Mouse (Mus musculus) right cerebral cortex, postnatal 14 days (tissue): ENCODE results near the gene Cope.

ENCODE experiments used
- DNase-seq: peaks from one replicate; pipeline ENCODE4 v3.0.0; 2022

The Cope gene

DNA sequence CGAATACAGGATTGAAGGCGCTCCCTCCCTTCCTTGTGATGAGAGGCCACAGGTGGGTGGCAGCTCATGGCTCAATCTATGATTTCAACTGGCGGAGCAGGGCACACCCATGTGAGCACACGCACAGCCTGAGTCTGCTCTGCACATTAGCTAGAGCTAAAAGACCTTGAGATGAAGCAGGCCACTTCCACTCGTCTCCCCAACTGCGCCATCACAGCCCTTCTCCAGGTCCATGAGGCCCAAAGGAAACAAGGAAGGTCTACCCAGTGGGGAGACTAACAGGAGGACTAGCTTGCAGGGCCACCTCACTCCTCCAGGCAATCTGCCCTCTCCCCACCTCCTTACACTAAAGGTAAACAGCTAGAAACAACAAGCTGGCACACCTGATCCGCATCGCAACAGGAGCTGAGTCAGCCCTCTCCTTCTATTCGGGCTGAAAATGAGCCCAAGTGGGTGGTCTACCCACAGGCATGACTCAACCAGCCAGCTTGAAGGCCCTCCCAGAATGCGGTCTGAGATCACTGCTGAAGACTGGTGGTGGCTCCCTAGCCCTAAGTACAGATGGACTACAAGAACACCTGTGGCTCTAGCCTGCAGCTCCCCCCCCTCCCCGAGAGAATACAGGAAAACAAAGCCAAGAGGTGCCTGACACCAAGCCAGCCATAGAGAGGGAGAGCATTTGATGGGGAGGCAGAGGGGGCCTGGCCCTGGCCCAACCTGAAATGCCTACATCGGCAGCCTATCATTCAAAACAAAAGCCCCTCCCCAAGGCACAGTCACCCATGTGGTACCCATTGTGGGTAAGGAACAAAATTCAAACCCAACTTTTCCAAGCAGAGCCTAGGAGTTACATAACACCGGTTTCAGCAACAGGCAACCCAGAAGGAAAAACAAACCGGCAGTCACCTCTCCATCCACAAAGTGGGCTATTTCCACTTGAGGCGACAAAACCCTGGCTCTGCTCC, 49.0 kb downstream of the Cope start:
- DNase-seq, result no peak

DNA sequence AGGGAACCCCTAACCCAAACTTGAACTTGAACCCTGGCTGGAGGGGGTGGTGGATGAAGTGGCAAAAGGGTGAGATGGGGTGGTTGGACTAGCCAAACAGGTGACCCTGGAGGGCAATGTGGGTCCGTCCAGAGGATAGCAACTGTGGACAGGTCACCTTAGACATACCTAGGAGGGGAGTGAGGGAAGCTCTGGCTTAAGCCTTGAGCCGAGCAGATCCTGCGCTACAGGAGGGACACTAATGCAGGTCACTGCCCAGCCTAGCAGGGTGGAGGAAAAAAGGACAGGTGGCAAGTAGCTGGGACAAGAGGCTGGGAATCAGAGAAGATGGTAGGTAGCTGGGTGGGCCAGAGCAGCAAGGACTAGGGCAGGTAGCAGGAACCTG, 49.7 kb downstream of the Cope start:
- no peak for DNase-seq

DNA sequence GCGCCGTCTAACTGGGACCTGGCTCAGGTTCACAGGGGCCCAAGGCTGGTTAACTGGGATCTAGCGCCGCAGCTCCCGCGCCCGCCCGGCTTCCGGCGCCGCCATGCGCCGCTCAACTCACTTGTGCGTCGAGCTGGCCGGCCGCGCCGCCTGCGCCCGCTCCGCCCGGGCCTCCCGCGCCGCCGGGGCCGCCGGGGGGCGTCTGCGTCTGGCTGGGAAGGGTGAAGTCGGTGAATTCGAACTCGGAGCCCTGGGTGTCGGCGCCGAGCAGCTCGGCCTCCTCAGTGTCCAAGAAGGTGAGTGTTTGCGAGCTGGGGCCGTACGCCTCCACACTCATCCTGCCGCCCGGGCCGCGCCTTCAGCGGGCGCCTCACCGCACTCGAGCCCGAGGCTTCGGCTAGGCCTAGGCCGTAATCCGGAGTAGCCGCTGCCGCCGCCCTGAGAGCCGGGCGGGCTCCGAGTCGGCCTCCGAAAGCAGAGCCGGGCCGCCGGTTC, 50.4 kb downstream of the Cope start:
- DNase-seq, result no peak

DNA sequence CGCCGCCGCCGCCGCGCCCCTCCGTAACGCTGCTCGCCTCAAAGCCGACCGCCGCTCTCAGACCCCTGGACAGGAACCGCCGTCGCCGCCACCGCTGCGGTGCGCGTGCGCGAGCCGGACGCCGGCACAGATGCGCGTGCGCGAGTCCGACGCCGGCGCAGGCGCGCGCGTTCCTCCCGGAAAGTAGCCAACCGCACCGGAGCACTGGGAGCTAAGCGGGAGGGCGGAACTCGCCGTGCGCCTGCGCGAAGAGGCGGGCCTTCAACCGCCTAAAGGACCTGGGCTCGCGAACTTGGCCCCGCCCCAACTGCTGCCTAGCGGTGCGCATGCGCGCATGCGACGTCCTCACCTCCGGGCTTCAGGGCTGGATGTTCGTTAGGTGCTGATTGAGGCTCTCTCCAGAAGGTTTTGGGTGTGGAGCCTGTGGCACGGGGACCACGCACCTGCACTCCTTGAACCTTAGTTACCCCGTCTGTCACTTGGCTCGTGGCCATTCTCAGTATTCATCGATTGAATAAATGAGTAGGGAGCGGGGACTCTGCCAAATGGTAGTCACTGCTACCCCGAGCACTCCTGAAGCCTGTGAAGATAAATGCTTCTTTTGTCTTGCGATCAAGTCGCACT, 51.0 kb downstream of the Cope start, which contains the start of gene Upf1:
TSS of gene Upf1 (minus strand) at position 85 of the 624 bp plus-strand sequence.
- peak; percentile 100 for DNase-seq

DNA sequence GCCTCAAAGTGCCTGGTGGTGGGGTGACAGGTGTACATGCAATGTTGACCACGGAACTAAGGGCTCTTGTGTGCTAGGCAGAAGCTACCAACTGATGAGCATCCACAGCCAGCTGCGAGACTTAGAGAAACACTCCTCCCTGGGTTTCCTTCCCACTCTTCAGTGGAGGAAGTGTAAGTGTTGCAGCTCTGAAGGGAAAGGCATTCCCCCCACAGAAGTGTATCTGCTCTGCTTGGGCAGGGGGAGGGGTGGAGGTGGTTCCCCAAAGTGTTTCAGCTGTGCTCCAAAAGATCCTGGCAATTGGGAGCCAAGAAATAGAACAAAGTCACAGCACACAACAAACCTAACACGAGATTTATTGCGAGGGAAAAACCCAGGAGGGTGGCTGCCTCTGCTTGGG, 51.7 kb downstream of the Cope start:
- no peak for DNase-seq

DNA sequence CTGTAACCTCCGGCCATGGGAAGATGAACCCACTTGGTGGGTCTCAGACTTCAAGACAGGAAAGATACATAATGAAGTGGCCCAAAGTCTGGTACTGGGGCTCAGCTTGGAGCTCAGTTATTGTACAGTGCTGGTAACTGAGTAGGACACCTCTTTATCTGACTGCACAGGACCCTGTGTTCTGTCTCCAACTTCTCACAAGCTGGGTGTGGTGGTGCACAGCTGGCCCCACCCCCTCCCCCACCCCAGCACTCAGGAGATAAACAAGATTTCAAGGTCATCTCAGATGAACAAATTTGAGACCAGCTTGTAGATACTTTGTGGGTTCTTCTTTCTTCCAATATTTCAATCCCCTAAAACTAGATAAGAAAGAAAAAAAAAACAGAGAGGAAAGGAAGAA, 53.8 kb downstream of the Cope start:
- DNase-seq, result no peak

DNA sequence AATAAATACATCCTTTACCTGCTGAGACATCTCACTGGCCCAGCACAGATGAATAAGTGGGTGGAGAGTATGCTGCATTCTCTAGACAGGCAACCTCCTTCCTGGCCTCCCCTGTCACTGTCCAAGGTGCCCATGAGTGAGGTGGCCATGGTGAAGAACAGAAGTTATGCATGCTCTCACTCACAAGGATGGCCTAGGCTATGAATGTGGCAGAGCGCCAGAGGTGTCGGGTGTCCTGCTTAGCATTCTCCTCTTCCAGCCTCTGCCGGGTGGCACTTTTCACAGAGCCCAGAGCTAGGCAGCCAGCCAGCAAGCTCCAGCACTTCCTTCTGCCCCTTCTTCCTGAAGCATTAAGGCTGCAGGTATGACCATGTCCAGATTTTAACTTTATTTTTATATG, 57.1 kb downstream of the Cope start:
- no peak for DNase-seq

DNA sequence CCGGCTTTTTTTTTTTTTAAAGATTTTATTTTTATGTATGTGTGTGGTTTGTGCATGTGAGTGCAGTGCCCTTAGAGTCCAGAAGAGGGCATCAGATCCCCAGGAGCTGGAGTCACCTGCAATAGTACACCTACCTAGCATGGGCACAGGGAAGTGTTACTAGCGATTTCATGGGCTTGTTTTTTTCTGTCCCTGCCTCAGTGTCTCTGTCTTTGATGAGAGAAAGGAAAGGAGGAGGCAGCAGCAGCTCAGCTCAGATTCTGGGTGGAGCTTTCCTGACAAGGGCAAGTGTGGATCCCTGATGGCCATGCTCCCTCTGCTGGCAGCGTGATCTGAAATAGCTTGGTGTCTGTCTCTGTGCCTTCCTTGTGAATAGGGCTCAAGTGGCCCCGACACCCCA, 58.5 kb downstream of the Cope start:
- DNase-seq, result no peak

DNA sequence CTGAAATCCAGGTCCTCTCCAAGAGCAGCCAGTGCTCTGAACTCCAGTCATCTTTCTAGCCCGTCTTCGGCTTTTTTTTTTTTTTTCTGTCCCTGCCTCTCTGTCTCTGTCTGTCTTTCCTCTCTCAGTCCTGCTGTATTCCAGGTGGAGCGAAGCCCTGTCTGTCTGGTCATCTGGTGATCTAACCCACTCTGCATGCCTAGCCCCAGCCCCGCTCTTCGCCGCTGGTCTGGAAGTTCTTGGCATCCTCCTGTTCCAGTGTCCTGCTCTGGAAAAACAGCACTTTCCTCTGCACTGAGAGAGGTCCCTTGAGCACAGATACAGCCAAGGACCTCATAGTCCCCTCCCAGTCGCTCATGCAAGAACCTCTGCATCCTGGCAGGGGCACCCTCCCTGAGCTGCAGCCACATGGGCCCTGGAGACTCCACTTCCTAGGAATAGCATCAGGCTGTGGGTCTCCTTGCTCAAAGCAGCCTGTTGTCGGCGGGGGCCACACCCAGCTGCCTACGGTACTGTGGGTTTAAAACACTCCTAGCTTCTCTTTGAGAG, 59.2 kb downstream of the Cope start:
- no peak for DNase-seq
